Mouse (Mus musculus): ENCODE measurements at regions not wholly inside any gene's neighbourhood (a gene's known extent, or its start where the extent isn't known, plus 50 kb on each side); places are given as distances from the start of the nearest gene placed in this dataset.
A peak's percentile ranks its signal among the peaks of the same experiment; 100 is the strongest.

GRCm38 (mm10) chr16:50095858-50096551 lies 295.7 kb downstream of the Cd47 start:
- peak; percentile 76 for DNase-seq

- peak; percentile 61 for DNase-seq
Measured at GRCm38 (mm10) chr16:50096563-50096962, 296.2 kb downstream of the Cd47 start.

- DNase-seq = no peak
Measured at GRCm38 (mm10) chr16:50103340-50103739, 303.0 kb downstream of the Cd47 start.

- peak; percentile 45 for DNase-seq
Measured at GRCm38 (mm10) chr16:50118150-50118549, 314.0 kb downstream of the Bbx start.

- DNase-seq = peak; percentile 22
Measured at GRCm38 (mm10) chr16:50122460-50122859, 309.7 kb downstream of the Bbx start.

GRCm38 (mm10) chr16:50124646-50125045 lies 307.5 kb downstream of the Bbx start:
- DNase-seq = no peak

- peak; percentile 78 for DNase-seq
Measured at GRCm38 (mm10) chr16:50125564-50125963, 306.6 kb downstream of the Bbx start.

- DNase-seq = peak; percentile 49
Measured at GRCm38 (mm10) chr16:50131406-50131805, 300.8 kb downstream of the Bbx start.
